Mouse (Mus musculus) intestine, embryonic 15.5 days (tissue): Measurements from ENCODE around the gene Prkcg. TPM values are rescaled to one million over a fixed set of nuclear protein-coding genes. Genes with fewer than 3 reads are reported as not detected.

Source experiments
- ATAC-seq: fragments of 200-750 bp; cut with Nextera tagmentation; 2 replicates; pipeline ENCODE4 v1.8.0; 2017; ENCODE audit warnings: moderate TSS enrichment, moderate library complexity
- H3K27ac ChIP-seq: fragments of 300-500 bp; sonication (generic); 2 replicates; pipeline ENCODE4 v1.5.1; 2015; ENCODE audit warnings: mild to moderate bottlenecking, inconsistent platforms
- H3K27me3 ChIP-seq: fragments of 300-500 bp; sonication (generic); replicated peaks from 2 replicates; pipeline ENCODE4 v1.6.1; 2015; ENCODE audit warnings: inconsistent platforms
- H3K36me3 ChIP-seq: fragments of 300-500 bp; sonication (generic); 2 replicates; pipeline ENCODE4 v1.6.1; 2015; ENCODE audit warnings: inconsistent platforms
- H3K4me1 ChIP-seq: fragments of 300-500 bp; sonication (generic); replicated peaks from 2 replicates; pipeline ENCODE4 v1.6.1; 2015; ENCODE audit warnings: inconsistent platforms
- H3K4me2 ChIP-seq: fragments of 300-500 bp; sonication (generic); replicated peaks from 2 replicates; pipeline ENCODE4 v1.6.1; 2015; ENCODE audit warnings: mild to moderate bottlenecking, inconsistent platforms
- H3K4me3 ChIP-seq: fragments of 300-500 bp; sonication (generic); replicated peaks from 2 replicates; pipeline ENCODE4 v1.5.1; 2015; ENCODE audit warnings: inconsistent platforms
- H3K9ac ChIP-seq: fragments of 300-500 bp; sonication (generic); 2 replicates; pipeline ENCODE4 v1.6.1; 2015; ENCODE audit warnings: inconsistent platforms
- H3K9me3 ChIP-seq: fragments of 300-500 bp; sonication (generic); 2 replicates; pipeline ENCODE4 v1.6.1; 2016; ENCODE audit warnings: inconsistent platforms
- WGBS: fragments of 180-500 bp; shearing (Covaris S2); methylation state at CpG from one replicate; pipeline ENCODE4 v1.1.7; 2015; 5-methylcytosine and 5-hydroxymethylcytosine counted together
- polyA plus RNA-seq: library from polyadenylated mRNA; unstranded; fragments of >200 nt; fragmentation: Nextera tagmentation; extraction: Ambion mirVana; gene quantifications from 2 replicates; pipeline ENCODE4 v1.2.1, GENCODE M21; 2015

Gene Prkcg
- polyA plus RNA-seq, 1 experiment from 2014 or later: 0.45 TPM

DNA sequence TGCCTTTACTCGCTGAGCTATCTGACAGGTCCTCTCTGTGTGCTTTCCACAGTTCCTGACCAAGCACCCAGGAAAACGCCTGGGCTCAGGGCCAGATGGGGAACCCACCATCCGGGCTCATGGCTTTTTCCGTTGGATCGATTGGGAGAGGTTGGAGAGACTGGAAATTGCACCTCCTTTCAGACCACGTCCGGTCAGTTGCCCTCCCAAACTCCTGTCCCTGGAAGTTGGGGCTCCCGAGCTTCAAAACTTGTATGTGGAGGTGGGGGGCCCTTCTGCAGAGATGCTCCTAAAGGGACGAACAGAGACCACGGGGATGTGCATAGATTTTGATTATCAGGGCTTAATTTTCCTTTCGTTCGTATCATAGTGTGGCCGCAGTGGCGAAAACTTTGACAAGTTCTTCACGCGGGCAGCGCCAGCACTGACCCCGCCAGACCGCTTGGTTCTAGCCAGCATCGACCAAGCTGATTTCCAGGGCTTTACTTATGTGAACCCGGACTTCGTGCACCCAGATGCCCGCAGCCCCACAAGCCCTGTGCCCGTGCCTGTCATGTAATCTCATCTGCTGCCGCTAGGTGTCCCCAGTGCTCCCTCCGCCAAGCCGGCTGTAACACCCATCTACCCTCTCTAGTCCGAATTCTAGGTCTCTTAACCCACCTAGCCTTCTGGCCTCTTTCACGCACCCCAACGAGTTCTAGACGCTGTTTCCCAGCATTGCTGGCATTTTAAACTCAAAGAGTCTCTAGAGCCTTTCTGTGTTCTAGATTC is 41.0 kb downstream of the Prkcg start:
- 0 out of 2 replicates have a peak, but pooled peaks cover 4% of the 10 kb centered on the region for H3K4me1 ChIP-seq
- H3K4me3 ChIP-seq: 0 out of 2 replicates have a peak overlapping the region, but pooled peaks have one; percentile 6
- no peaks in the 10 kb centered on the region for H3K36me3 ChIP-seq
- no peaks in the 10 kb centered on the region for H3K9me3 ChIP-seq
- H3K4me2 ChIP-seq: peak overlapping the region; percentile 44
- no peak overlapping the region for H3K9ac ChIP-seq
- ATAC-seq: peak; percentile 39; the same call in 1 of the 2 replicates
- 19% methylated on average over 31 of the region's 31 CpGs for WGBS
- no peak overlapping the region for H3K27ac ChIP-seq
- H3K27me3 ChIP-seq: peaks cover 6% of the 10 kb centered on the region

DNA sequence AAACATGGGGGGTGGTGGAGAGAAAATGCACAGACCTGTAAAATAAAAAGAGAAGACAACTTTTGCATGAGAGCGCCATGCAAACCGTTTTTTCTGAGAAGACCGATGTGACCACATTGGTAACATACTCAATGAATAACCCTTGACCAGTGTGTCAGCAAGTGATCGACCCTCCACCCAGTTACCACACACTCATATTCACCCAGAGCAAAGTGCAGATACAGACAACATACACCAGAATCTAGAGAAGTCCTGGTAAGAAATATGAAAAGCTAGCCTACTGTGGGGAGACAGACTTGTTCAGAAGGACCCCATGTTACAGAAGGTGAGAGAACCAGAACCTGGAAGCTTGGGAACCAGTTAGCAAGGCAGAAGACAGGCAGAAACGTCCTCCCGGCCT is 42.2 kb downstream of the Prkcg start:
- H3K9ac ChIP-seq: no peak overlapping the region
- no peak for ATAC-seq
- peak overlapping the region; percentile 65 for H3K4me2 ChIP-seq
- H3K27me3 ChIP-seq: peaks cover 6% of the 10 kb centered on the region
- no peaks in the 10 kb centered on the region for H3K9me3 ChIP-seq
- 0 out of 2 replicates have a peak overlapping the region, but pooled peaks have one; percentile 74 for H3K27ac ChIP-seq
- 0 out of 2 replicates have a peak, but pooled peaks cover 4% of the 10 kb centered on the region for H3K4me1 ChIP-seq
- H3K36me3 ChIP-seq: no peaks in the 10 kb centered on the region
- WGBS: 43% methylated on average over 6 of the region's 6 CpGs
- peak overlapping the region; percentile 57; the same call in 1 of the 2 replicates for H3K4me3 ChIP-seq

- peak overlapping the region; percentile 20; the same call in 1 of the 2 replicates for H3K9ac ChIP-seq
- peak; percentile 92 for ATAC-seq
- peak overlapping the region; percentile 57 for H3K4me3 ChIP-seq
- 0% methylated on average over 26 of the region's 27 CpGs for WGBS
- H3K4me2 ChIP-seq: peak overlapping the region; percentile 65
- H3K4me1 ChIP-seq: 0 out of 2 replicates have a peak, but pooled peaks cover 4% of the 10 kb centered on the region
- no peaks in the 10 kb centered on the region for H3K9me3 ChIP-seq
- peak overlapping the region; percentile 86 for H3K27ac ChIP-seq
- peaks cover 6% of the 10 kb centered on the region for H3K27me3 ChIP-seq
- H3K36me3 ChIP-seq: no peaks in the 10 kb centered on the region
These were observed 42.7 kb downstream of the Prkcg start for GRCm38 (mm10) chr7:3331581-3332223.

DNA sequence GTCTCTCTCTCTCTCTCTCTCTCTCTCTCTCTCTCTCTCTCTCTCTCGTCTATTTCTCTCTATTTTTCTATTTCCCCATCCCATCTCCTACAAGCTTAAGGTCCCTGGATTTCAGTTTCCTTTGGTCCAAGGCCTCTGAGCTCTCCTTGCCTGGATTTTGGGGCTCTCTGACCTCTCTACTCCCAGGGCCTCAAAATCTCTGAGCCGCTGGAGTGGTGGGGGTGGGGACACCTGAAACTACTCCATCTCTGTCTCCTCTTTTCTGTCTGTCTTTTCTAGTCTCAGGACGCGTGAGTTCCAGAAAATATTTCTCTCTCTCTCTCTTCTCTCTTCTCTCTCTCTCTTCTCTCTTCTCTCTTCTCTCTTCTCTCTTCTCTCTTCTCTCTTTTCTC is 43.2 kb downstream of the Prkcg start:
- 0 out of 2 replicates have a peak, but pooled peaks cover 4% of the 10 kb centered on the region for H3K4me1 ChIP-seq
- peak overlapping the region; percentile 65 for H3K4me2 ChIP-seq
- ATAC-seq: peak; percentile 14; the same call in 1 of the 2 replicates
- peak overlapping the region; percentile 57 for H3K4me3 ChIP-seq
- WGBS: 2% methylated on average over 4 of the region's 4 CpGs
- peaks cover 6% of the 10 kb centered on the region for H3K27me3 ChIP-seq
- no peaks in the 10 kb centered on the region for H3K9me3 ChIP-seq
- no peak overlapping the region for H3K9ac ChIP-seq
- H3K27ac ChIP-seq: peak overlapping the region; percentile 86
- H3K36me3 ChIP-seq: no peaks in the 10 kb centered on the region

- peak within 1 kb of the TSS; percentile 54 for H3K9ac ChIP-seq
- WGBS: under 1% methylated on average over 62 of the region's 65 CpGs
These were observed 43.9 kb downstream of the Prkcg start, which contains the start of gene Cacng7 for GRCm38 (mm10) chr7:3332619-3333521. TSS of gene Cacng7 (plus strand) at chr7:3332955.

GRCm38 (mm10) chr7:3333542-3333941 is 44.6 kb downstream of the Prkcg start:
- Histone ChIP-seq H3K9ac (peak overlapping the region; percentile 54), H3K4me2 (peak overlapping the region; percentile 65), H3K27ac (peak overlapping the region; percentile 80; the same call in 1 of the 2 replicates), H3K4me1 (0 out of 2 replicates have a peak, but pooled peaks cover 4% of the 10 kb centered on the region), H3K36me3 (no peaks in the 10 kb centered on the region), H3K4me3 (peak overlapping the region; percentile 57), H3K9me3 (no peaks in the 10 kb centered on the region), H3K27me3 (peaks cover 6% of the 10 kb centered on the region)
- WGBS: 15% methylated on average over 5 of the region's 5 CpGs
- no peak for ATAC-seq

More at GRCm38 (mm10) chr7:3332619-3333521, 43.9 kb downstream of the Prkcg start, which contains the start of gene Cacng7:
- Histone ChIP-seq H3K4me3 (peak within 1 kb of the TSS; percentile 57), H3K27ac (peak within 1 kb of the TSS; percentile 86), H3K9me3 (no peaks in the 10 kb centered on the region), H3K27me3 (peaks cover 6% of the 10 kb centered on the region), H3K4me1 (0 out of 2 replicates have a peak, but pooled peaks cover 4% of the 10 kb centered on the region), H3K36me3 (no peaks in the 10 kb centered on the region), H3K4me2 (peak within 1 kb of the TSS; percentile 65)
- ATAC-seq: peak; percentile 72

DNA sequence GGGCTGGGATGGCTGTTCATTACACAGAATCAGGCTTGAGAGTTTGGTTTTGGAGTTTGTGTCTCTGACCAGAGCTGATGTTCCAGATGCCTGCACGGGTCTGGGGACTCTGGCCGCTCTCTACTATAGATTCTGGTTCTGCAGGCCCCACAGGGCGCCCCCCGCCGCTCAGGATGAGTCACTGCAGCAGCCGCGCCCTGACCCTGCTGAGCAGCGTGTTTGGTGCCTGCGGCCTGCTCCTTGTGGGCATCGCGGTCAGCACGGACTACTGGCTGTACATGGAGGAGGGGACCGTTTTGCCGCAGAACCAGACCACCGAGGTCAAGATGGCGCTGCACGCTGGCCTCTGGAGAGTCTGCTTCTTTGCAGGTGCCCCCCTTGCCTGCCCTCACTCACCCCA is 47.4 kb downstream of the Prkcg start:
- H3K36me3 ChIP-seq: no peaks in the 10 kb centered on the region
- no peak for ATAC-seq
- H3K4me1 ChIP-seq: no peaks in the 10 kb centered on the region
- H3K27ac ChIP-seq: no peak overlapping the region
- H3K27me3 ChIP-seq: peaks cover 6% of the 10 kb centered on the region
- WGBS: 70% methylated on average over 17 of the region's 17 CpGs
- no peaks in the 10 kb centered on the region for H3K9me3 ChIP-seq
- H3K4me3 ChIP-seq: no peak overlapping the region
- H3K4me2 ChIP-seq: no peak overlapping the region
- H3K9ac ChIP-seq: no peak overlapping the region

- no peak for ATAC-seq
- no peaks in the 10 kb centered on the region for H3K27me3 ChIP-seq
- no peak overlapping the region for H3K27ac ChIP-seq
- H3K9ac ChIP-seq: no peak overlapping the region
- H3K9me3 ChIP-seq: no peaks in the 10 kb centered on the region
- H3K4me3 ChIP-seq: no peak overlapping the region
- no peak overlapping the region for H3K4me2 ChIP-seq
- H3K4me1 ChIP-seq: no peaks in the 10 kb centered on the region
- 72% methylated on average over 11 of the region's 11 CpGs for WGBS
- no peaks in the 10 kb centered on the region for H3K36me3 ChIP-seq
These were observed 49.4 kb downstream of the Prkcg start for GRCm38 (mm10) chr7:3338286-3338935.

GRCm38 (mm10) chr7:3339010-3339409 is 50.0 kb downstream of the Prkcg start:
- Histone ChIP-seq H3K4me2 (no peak overlapping the region), H3K27ac (no peak overlapping the region), H3K4me1 (no peaks in the 10 kb centered on the region), H3K4me3 (no peak overlapping the region), H3K27me3 (no peaks in the 10 kb centered on the region), H3K9me3 (no peaks in the 10 kb centered on the region), H3K9ac (no peak overlapping the region), H3K36me3 (no peaks in the 10 kb centered on the region)
- ATAC-seq: no peak
- WGBS: 83% methylated on average over 11 of the region's 11 CpGs

GRCm38 (mm10) chr7:3343861-3344260 is 54.9 kb downstream of the Prkcg start:
- Histone ChIP-seq H3K27ac (no peak overlapping the region), H3K9ac (no peak overlapping the region), H3K4me1 (no peaks in the 10 kb centered on the region), H3K27me3 (no peaks in the 10 kb centered on the region), H3K4me2 (no peak overlapping the region), H3K9me3 (no peaks in the 10 kb centered on the region), H3K4me3 (no peak overlapping the region), H3K36me3 (no peaks in the 10 kb centered on the region)
- WGBS: 89% methylated on average over 3 of the region's 3 CpGs
- ATAC-seq: no peak

GRCm38 (mm10) chr7:3345301-3345700 is 56.3 kb downstream of the Prkcg start:
- Histone ChIP-seq H3K9ac (no peak overlapping the region), H3K36me3 (no peaks in the 10 kb centered on the region), H3K27me3 (no peaks in the 10 kb centered on the region), H3K4me1 (no peaks in the 10 kb centered on the region), H3K4me3 (no peak overlapping the region), H3K27ac (no peak overlapping the region), H3K9me3 (no peaks in the 10 kb centered on the region), H3K4me2 (no peak overlapping the region)
- WGBS: over 99% methylated on average over 3 of the region's 3 CpGs
- no peak for ATAC-seq
